Mouse (Mus musculus) heart, embryonic 15.5 days (tissue): ENCODE data around the gene Helb. TPM values are rescaled to one million over a fixed set of nuclear protein-coding genes. Genes with fewer than 3 reads are reported as not detected.

ENCODE experiments used
- ATAC-seq: fragments of 200-750 bp; cut with Nextera tagmentation; replicated peaks from 2 replicates; pipeline ENCODE4 v1.8.0; 2017; ENCODE audit warnings: low read depth, moderate TSS enrichment; ENCODE audit not compliant: insufficient number of reproducible peaks, insufficient read depth, low FRiP score
- H3K27ac ChIP-seq: fragments of 300-500 bp; sonication (generic); 2 replicates; pipeline ENCODE4 v1.5.1; 2015; ENCODE audit warnings: mild to moderate bottlenecking, inconsistent platforms
- H3K27me3 ChIP-seq: fragments of 300-500 bp; sonication (generic); 2 replicates; pipeline ENCODE4 v1.6.1; 2015; ENCODE audit warnings: inconsistent platforms
- H3K36me3 ChIP-seq: fragments of 300-500 bp; sonication (generic); 2 replicates; pipeline ENCODE4 v1.6.1; 2015; ENCODE audit warnings: mild to moderate bottlenecking, inconsistent platforms
- H3K4me1 ChIP-seq: fragments of 300-500 bp; sonication (generic); replicated peaks from 2 replicates; pipeline ENCODE4 v1.6.1; 2015; ENCODE audit warnings: inconsistent platforms
- H3K4me2 ChIP-seq: fragments of 300-500 bp; sonication (generic); 2 replicates; pipeline ENCODE4 v1.6.1; 2015; ENCODE audit warnings: inconsistent platforms, mild to moderate bottlenecking, moderate library complexity
- H3K4me3 ChIP-seq: fragments of 300-500 bp; sonication (generic); 2 replicates; pipeline ENCODE4 v1.5.1; 2015; ENCODE audit warnings: mild to moderate bottlenecking, inconsistent platforms
- H3K9ac ChIP-seq: fragments of 300-500 bp; sonication (generic); 2 replicates; pipeline ENCODE4 v1.6.1; 2015; ENCODE audit warnings: mild to moderate bottlenecking, inconsistent platforms
- H3K9me3 ChIP-seq: fragments of 300-500 bp; sonication (generic); replicated peaks from 2 replicates; pipeline ENCODE4 v1.6.1; 2016; ENCODE audit warnings: inconsistent platforms
- WGBS: fragments of 180-500 bp; shearing (Covaris S2); methylation state at CpG from one replicate; pipeline ENCODE4 v1.1.7; 2015; ENCODE audit warnings: mixed read lengths; 5-methylcytosine and 5-hydroxymethylcytosine counted together
- polyA plus RNA-seq: library from polyadenylated mRNA; unstranded; fragments of >200 nt; fragmentation: Nextera tagmentation; extraction: Ambion mirVana; gene quantifications from 2 replicates; pipeline ENCODE4 v1.2.1, GENCODE M21; 2015

Gene Helb
- polyA plus RNA-seq: 5.9 and 6.6 TPM in 2 replicates

DNA sequence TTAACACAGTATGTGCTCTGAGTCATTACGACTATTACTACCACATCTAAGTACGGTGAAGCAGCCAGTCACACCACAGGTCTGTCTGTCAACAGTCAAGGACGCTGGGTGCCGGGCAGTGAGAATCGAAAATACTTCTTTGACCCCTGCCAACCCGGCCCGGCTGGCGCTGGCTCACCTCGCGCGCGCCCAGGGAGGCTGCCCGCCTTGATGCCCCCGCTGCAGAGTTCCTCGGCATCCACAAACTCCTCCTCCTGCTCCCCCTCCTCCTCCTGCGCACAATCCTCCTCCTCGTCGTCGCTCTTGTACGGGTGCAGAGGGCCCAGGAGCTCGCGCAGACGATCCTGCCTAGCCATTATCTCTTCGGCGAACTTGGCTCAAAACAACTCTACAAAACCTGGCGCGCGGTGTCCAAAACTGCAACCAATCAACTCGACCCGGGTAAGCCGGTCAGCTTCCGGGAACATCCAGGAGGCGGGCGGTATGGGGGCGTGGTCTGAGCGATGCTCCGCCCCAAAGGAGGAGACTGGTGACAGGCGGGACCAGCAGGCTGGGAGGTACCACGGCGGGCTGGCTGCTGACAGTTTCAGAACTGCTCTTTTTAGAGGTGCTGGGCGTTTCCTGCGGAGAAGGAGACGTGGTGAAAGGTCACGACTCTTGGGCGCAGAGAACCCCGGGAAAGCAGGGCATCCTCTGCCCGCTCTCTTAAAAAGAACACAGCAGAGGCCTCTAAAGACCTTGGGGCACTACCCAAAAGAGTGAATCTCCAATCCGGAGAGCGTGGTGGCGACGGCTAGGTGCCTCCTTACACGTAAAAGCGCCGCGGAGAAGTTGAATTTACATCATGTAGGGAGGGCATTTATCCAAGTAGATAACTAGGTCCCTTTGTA lies at the start of gene Helb:
TSS of gene Helb (minus strand) at position 481 of the 890 bp plus-strand sequence.
- H3K9ac ChIP-seq: peak within 1 kb of the TSS; percentile 59
- peak within 1 kb of the TSS; percentile 89 for H3K27ac ChIP-seq
- H3K4me3 ChIP-seq: peak within 1 kb of the TSS; percentile 72
- WGBS: under 1% methylated on average over 55 of the region's 55 CpGs
- H3K36me3 ChIP-seq: peaks cover 8% of the 10 kb centered on the region; the same call in 1 of the 2 replicates
- H3K27me3 ChIP-seq: no peaks in the 10 kb centered on the region
- peak within 1 kb of the TSS; percentile 68 for H3K4me2 ChIP-seq
- H3K9me3 ChIP-seq: no peaks in the 10 kb centered on the region
- H3K4me1 ChIP-seq: no peaks in the 10 kb centered on the region
- ATAC-seq: peak; percentile 99

- Histone ChIP-seq H3K27me3 (no peaks in the 10 kb centered on the region), H3K36me3 (no peaks in the 10 kb centered on the region), H3K27ac (no peak overlapping the region), H3K4me3 (no peak overlapping the region), H3K4me2 (no peak overlapping the region), H3K9ac (no peak overlapping the region), H3K9me3 (no peaks in the 10 kb centered on the region), H3K4me1 (no peaks in the 10 kb centered on the region)
- ATAC-seq: no peak
- 76% methylated on average over 9 of the region's 9 CpGs for WGBS
Observed at GRCm38 (mm10) chr10:120160533-120160932, 47.7 kb upstream of the Helb start.

DNA sequence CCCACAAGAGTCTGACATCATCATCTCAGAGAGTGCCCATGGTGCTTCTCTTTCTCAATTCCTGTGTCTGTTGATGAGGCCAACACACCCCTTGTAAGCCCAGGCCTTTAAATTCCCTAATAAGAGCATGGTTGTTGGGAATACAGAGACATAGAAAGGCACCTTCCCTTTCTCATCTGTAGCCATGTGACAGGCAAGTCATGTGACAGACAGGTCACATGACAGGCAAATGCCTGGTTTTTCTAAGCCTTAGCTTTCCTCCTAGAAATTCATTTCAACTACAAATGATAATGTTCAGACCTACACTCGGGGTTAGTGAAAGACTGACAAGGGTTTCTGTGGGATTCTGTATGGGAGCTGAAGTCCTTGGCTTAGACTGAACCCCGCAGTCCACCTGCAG lies 41.1 kb upstream of the Helb start:
- 86% methylated on average over 2 of the region's 2 CpGs for WGBS
- no peak overlapping the region for H3K4me3 ChIP-seq
- H3K9me3 ChIP-seq: no peaks in the 10 kb centered on the region
- no peaks in the 10 kb centered on the region for H3K27me3 ChIP-seq
- H3K4me2 ChIP-seq: no peak overlapping the region
- H3K9ac ChIP-seq: no peak overlapping the region
- no peaks in the 10 kb centered on the region for H3K36me3 ChIP-seq
- H3K4me1 ChIP-seq: no peaks in the 10 kb centered on the region
- no peak for ATAC-seq
- no peak overlapping the region for H3K27ac ChIP-seq

GRCm38 (mm10) chr10:120151672-120152071 lies 38.9 kb upstream of the Helb start:
- Histone ChIP-seq H3K4me2 (no peak overlapping the region), H3K4me1 (no peaks in the 10 kb centered on the region), H3K36me3 (no peaks in the 10 kb centered on the region), H3K27ac (no peak overlapping the region), H3K4me3 (no peak overlapping the region), H3K27me3 (no peaks in the 10 kb centered on the region), H3K9ac (no peak overlapping the region), H3K9me3 (no peaks in the 10 kb centered on the region)
- ATAC-seq: no peak
- WGBS: 87% methylated on average over 7 of the region's 7 CpGs

- H3K4me2 ChIP-seq: no peak overlapping the region
- no peak overlapping the region for H3K4me3 ChIP-seq
- 66% methylated on average over 10 of the region's 10 CpGs for WGBS
- H3K9ac ChIP-seq: no peak overlapping the region
- H3K27me3 ChIP-seq: no peaks in the 10 kb centered on the region
- no peak overlapping the region for H3K27ac ChIP-seq
- no peaks in the 10 kb centered on the region for H3K4me1 ChIP-seq
- no peaks in the 10 kb centered on the region for H3K36me3 ChIP-seq
- ATAC-seq: no peak
- H3K9me3 ChIP-seq: peaks cover 8% of the 10 kb centered on the region; the same call in 1 of the 2 replicates
Observed at GRCm38 (mm10) chr10:120140916-120141516, 28.2 kb upstream of the Helb start.

DNA sequence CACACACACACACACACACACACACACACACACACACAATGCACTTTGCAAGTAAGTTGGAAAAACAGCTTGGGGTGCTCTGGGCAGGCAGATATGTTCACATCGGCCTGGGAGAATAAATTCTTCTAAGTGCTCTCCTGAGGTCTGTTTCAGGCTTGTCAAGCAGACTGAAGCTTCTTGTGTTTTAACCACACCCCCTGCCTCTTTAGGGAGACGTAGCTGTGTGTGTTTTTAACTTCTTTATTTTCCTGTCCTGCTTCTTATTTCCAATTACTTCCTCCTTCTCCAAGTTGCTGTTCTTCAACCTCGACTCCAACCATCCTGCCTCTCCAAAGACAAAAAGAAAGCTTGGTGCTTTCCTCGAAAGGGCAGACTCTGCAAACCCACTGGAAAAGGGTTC lies 27.4 kb upstream of the Helb start:
- no peak overlapping the region for H3K27ac ChIP-seq
- no peak overlapping the region for H3K4me2 ChIP-seq
- peaks cover 8% of the 10 kb centered on the region; the same call in 1 of the 2 replicates for H3K9me3 ChIP-seq
- no peak overlapping the region for H3K4me3 ChIP-seq
- WGBS: 56% methylated on average over 4 of the region's 4 CpGs
- no peak overlapping the region for H3K9ac ChIP-seq
- H3K4me1 ChIP-seq: no peaks in the 10 kb centered on the region
- H3K27me3 ChIP-seq: no peaks in the 10 kb centered on the region
- ATAC-seq: no peak
- no peaks in the 10 kb centered on the region for H3K36me3 ChIP-seq

DNA sequence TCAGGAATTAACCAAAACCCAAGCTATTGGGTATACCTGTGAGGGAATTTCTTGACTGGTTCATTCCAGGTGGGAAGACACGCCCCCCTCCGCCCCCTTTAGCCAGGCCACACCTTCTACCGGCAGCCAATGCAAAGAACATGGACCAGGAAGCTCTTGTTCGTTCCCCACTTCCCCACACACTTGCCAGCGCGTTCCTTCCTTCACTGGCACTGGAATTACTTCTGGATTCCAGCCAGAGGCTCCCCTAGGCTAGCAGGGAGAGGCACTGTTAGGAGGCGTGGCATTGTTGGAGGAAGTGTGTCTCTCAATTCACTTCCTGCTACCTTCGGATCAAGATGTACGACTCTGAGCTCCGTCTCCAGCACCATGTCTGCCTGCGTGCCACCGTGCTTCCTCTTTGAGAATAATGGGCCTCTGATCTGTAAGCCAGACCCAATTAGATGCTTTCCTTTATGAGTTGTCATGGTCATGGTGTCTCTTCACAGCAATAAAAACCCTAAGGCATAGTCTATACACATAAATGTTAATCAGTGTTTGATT lies 23.3 kb upstream of the Helb start:
- Histone ChIP-seq H3K27me3 (no peaks in the 10 kb centered on the region), H3K4me3 (no peak overlapping the region), H3K9me3 (no peaks in the 10 kb centered on the region), H3K36me3 (no peaks in the 10 kb centered on the region), H3K4me2 (no peak overlapping the region), H3K9ac (no peak overlapping the region), H3K4me1 (no peaks in the 10 kb centered on the region), H3K27ac (no peak overlapping the region)
- 76% methylated on average over 12 of the region's 12 CpGs for WGBS
- ATAC-seq: no peak

- no peaks in the 10 kb centered on the region for H3K4me1 ChIP-seq
- H3K27me3 ChIP-seq: no peaks in the 10 kb centered on the region
- WGBS: 52% methylated on average over 11 of the region's 11 CpGs
- H3K9ac ChIP-seq: no peak overlapping the region
- no peak overlapping the region for H3K27ac ChIP-seq
- no peaks in the 10 kb centered on the region for H3K9me3 ChIP-seq
- H3K4me3 ChIP-seq: no peak overlapping the region
- no peak overlapping the region for H3K4me2 ChIP-seq
- no peaks in the 10 kb centered on the region for H3K36me3 ChIP-seq
- no peak for ATAC-seq
Observed at GRCm38 (mm10) chr10:120133697-120134096, 20.9 kb upstream of the Helb start.

DNA sequence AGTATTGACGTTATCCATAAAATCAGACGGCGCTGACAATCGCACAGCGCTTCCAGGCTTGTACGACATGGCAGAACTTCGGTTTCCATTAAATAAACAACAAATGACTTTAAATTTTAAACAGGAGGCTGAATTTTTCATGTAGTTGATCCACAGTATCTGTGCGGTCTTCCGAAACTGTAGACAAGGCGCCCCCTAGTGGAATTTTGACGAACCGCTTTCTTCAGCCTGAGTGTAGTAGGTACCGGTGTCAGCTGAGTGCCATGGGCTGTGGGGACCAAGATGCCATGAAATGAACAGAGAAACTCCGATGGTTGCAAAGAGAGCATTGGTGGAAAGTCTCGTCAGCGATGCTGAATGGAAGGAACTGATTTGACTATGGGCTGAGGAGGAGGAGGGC lies 17.8 kb upstream of the Helb start:
- no peak for ATAC-seq
- H3K9ac ChIP-seq: no peak overlapping the region
- no peaks in the 10 kb centered on the region for H3K4me1 ChIP-seq
- 57% methylated on average over 16 of the region's 16 CpGs for WGBS
- no peak overlapping the region for H3K4me2 ChIP-seq
- H3K36me3 ChIP-seq: no peaks in the 10 kb centered on the region
- no peak overlapping the region for H3K4me3 ChIP-seq
- no peak overlapping the region for H3K27ac ChIP-seq
- H3K27me3 ChIP-seq: no peaks in the 10 kb centered on the region
- H3K9me3 ChIP-seq: no peaks in the 10 kb centered on the region

GRCm38 (mm10) chr10:120128601-120129277 lies 16.0 kb upstream of the Helb start:
- 36% methylated on average over 13 of the region's 13 CpGs for WGBS
- Histone ChIP-seq H3K4me3 (0 out of 2 replicates have a peak overlapping the region, but pooled peaks have one; percentile 13), H3K4me2 (peak overlapping the region; percentile 41), H3K27me3 (no peaks in the 10 kb centered on the region), H3K9ac (no peak overlapping the region), H3K27ac (no peak overlapping the region), H3K9me3 (no peaks in the 10 kb centered on the region), H3K4me1 (no peaks in the 10 kb centered on the region), H3K36me3 (no peaks in the 10 kb centered on the region)
- ATAC-seq: no peak

GRCm38 (mm10) chr10:120125465-120125857 lies 12.7 kb upstream of the Helb start:
- H3K4me1 ChIP-seq: no peaks in the 10 kb centered on the region
- H3K4me3 ChIP-seq: no peak overlapping the region
- H3K9me3 ChIP-seq: no peaks in the 10 kb centered on the region
- H3K9ac ChIP-seq: no peak overlapping the region
- no peaks in the 10 kb centered on the region for H3K36me3 ChIP-seq
- no peak overlapping the region for H3K4me2 ChIP-seq
- H3K27ac ChIP-seq: no peak overlapping the region
- no peak for ATAC-seq
- WGBS: 67% methylated on average over 10 of the region's 10 CpGs
- H3K27me3 ChIP-seq: no peaks in the 10 kb centered on the region
